Mouse (Mus musculus) MEL (cell line): ENCODE data around the gene Trmt2b.
A peak's percentile ranks its signal among the peaks of the same experiment; 100 is the strongest.

Experiments
- CTCF ChIP-seq, 3 experiments: IDR thresholded peaks in 2 of 3; conservative IDR thresholded peaks in 1 of 3; 2 replicates each; pipeline ENCODE4 v1.5.1; 2011 to 2012; ENCODE audit warnings: low read length in 3 of 3, low read depth in 2 of 3, mild to moderate bottlenecking in 2 of 3, improper control_type of control experiment in 1 of 3, inconsistent platforms in 1 of 3, mixed read lengths in 1 of 3, moderate library complexity in 1 of 3; ENCODE audit not compliant: control insufficient read depth in 1 of 3, insufficient read depth in 1 of 3, poor library complexity in 1 of 3, severe bottlenecking in 1 of 3
- ELF1 ChIP-seq: IDR thresholded peaks from 2 replicates; pipeline ENCODE4 v1.6.1; 2014; ENCODE audit warnings: low read depth, mild to moderate bottlenecking, inconsistent platforms, low read length, improper control_type of control experiment, moderate library complexity
- JUND ChIP-seq: IDR thresholded peaks from 2 replicates; pipeline ENCODE4 v1.6.1; 2011; ENCODE audit warnings: low read depth, mild to moderate bottlenecking, improper control_type of control experiment, low read length
- KAT2A ChIP-seq: conservative IDR thresholded peaks from 2 replicates; pipeline ENCODE4 v1.6.1; 2012; ENCODE audit warnings: low read depth, low read length, improper control_type of control experiment, inconsistent platforms
- MYB ChIP-seq: IDR thresholded peaks from 2 replicates; pipeline ENCODE4 v1.6.1; 2011; ENCODE audit warnings: mild to moderate bottlenecking, low read depth, low read length, improper control_type of control experiment
- POLR2A ChIP-seq, 2 experiments: IDR thresholded peaks; 2 replicates each; pipeline ENCODE4 v1.6.1; 2011 to 2012; ENCODE audit warnings: low read length in 2 of 2, mild to moderate bottlenecking in 2 of 2, control low read depth in 1 of 2, improper control_type of control experiment in 1 of 2, low read depth in 1 of 2, moderate library complexity in 1 of 2; ENCODE audit not compliant: control insufficient read depth in 1 of 2, insufficient read depth in 1 of 2, poor library complexity in 1 of 2
- USF1 ChIP-seq: IDR thresholded peaks from 2 replicates; pipeline ENCODE4 v1.6.1; 2014; ENCODE audit warnings: low read depth, mild to moderate bottlenecking, inconsistent platforms, low read length, improper control_type of control experiment, moderate library complexity

DNA sequence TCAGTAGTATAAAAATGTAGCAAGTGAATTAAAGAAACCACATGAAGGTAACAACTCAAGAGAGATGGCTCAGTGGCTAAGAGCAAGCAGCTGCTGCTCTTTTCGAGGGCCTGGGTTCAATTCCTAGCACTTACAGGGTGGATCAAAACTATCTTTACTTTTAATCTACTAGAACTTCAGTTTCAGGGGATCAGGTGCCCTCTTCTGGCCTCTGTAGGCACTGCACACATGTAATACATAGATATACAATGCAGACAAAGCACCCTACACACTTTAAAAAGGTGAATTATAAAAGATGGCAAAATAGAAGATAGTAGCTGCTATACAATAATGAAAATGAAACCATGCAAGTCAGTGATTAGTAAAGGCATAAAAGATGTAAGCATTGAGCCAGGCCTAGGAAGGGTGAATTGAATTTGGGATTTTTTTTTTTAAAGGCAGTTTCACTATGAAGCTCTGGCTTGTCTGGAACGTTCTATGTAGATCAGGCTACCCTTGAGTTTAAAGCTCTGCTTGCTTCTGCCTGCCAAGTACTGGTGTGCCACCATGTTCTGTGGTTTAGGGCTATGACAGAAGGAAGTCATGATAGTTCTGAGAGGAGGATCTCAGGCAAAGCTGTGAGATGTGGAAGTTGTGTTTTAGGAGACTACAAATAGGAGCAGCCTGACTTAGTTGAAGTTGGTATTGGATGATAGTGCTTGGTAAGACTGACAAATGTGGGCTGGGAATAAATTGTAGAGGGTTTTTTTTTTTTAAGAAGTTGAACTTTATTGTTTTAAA, 42.6 kb upstream of the Trmt2b start:
- no peak for TF ChIP-seq JUND
- TF ChIP-seq CTCF (IDR thresholded peaks at IDR 0.05 in 2 of 3, conservative IDR thresholded peaks at IDR 0.05 in 1 of 3; ENCODE audit: control insufficient read depth in 1 of 3, insufficient read depth in 1 of 3, low read depth in 2 of 3, low read length in 3 of 3, poor library complexity in 1 of 3, severe bottlenecking in 1 of 3) = peak; percentile 49 to 82 (median 76)
- no peak for TF ChIP-seq ELF1
- TF ChIP-seq MYB = no peak
- TF ChIP-seq KAT2A = no peak
- TF ChIP-seq POLR2A (IDR thresholded peaks at IDR 0.05; ENCODE audit: control insufficient read depth in 1 of 2, insufficient read depth in 1 of 2, low read depth in 1 of 2, low read length in 2 of 2, poor library complexity in 1 of 2) = no peak
- TF ChIP-seq USF1 = no peak
